In the genomic region with DNA sequence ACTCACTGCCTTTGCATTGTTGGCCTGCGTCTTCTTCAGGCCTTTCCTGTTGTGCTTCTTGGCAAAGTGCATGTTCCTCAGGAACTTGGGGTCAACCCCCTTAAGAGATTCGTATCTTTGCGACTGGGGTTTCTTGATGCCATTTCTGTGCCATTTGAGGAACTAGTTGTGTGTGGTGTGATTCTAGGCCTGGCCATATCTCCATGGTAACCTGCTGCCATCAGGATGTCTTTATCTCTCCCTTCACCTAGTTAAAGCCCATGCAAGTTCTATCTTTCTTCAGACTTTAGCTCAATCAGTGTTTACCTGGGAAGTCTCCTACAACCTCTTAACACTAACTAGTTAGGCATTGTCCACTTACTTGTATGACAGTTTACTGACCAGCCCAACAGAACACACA, we compare ENCODE assay signal across 14 mouse cellular contexts.
"Had no signal": no experiment of that assay in that cellular context is flagged by ENCODE, and none has a peak within 500 bp of the region (broad histone marks: within the 10 kb centered on the region; RNA-seq: fewer than 3 reads in every experiment).

No protein-coding gene starts in this region.

- H3K4me2 ChIP-seq: lung, embryonic 14.5 days; midbrain, embryonic 12.5 days; neural tube, embryonic 12.5 days; stomach, embryonic 15.5 days had no signal

- H3K9ac ChIP-seq: lung, embryonic 14.5 days; midbrain, embryonic 12.5 days; neural tube, embryonic 12.5 days; stomach, embryonic 15.5 days had no signal

- H3K9me3 ChIP-seq: midbrain, embryonic 10.5 days; midbrain, embryonic 12.5 days; neural tube, embryonic 12.5 days; stomach, embryonic 15.5 days had no signal

- H3K4me3 ChIP-seq: midbrain, embryonic 10.5 days; midbrain, embryonic 12.5 days; neural tube, embryonic 12.5 days; stomach, embryonic 15.5 days had no signal

- H3K27ac ChIP-seq: midbrain, embryonic 10.5 days; midbrain, embryonic 12.5 days; neural tube, embryonic 12.5 days; stomach, embryonic 15.5 days; stomach, postnatal 0 days had no signal

- DNase-seq: lung, adult 18-20 months; lung, embryonic 14.5 days; lung, postnatal 10 days; lung, postnatal 4 days; midbrain, embryonic 14.5 days; right cerebral cortex, postnatal 14 days; thymus, adult 2 months; thymus, postnatal 25 days; thymus, postnatal 4 days had no signal

- H3K4me1 ChIP-seq: neural tube, embryonic 12.5 days; stomach, embryonic 15.5 days had no signal

- H3K36me3 ChIP-seq: midbrain, embryonic 10.5 days; midbrain, embryonic 12.5 days; neural tube, embryonic 12.5 days; stomach, embryonic 15.5 days had no signal

- H3K27me3 ChIP-seq: midbrain, embryonic 12.5 days; neural tube, embryonic 12.5 days; stomach, embryonic 15.5 days had no signal
